Mouse (Mus musculus) stomach, postnatal 0 days (tissue): ENCODE data around the gene Pdpn.

Experiments
- CTCF ChIP-seq: IDR thresholded peaks from 2 replicates; pipeline ENCODE4 v1.5.1; 2016; ENCODE audit warnings: antibody characterized with exemption, low read depth, mild to moderate bottlenecking, moderate library complexity
- EP300 ChIP-seq: optimal IDR thresholded peaks from 2 replicates; pipeline ENCODE3; 2016; ENCODE audit warnings: antibody characterized with exemption

DNA sequence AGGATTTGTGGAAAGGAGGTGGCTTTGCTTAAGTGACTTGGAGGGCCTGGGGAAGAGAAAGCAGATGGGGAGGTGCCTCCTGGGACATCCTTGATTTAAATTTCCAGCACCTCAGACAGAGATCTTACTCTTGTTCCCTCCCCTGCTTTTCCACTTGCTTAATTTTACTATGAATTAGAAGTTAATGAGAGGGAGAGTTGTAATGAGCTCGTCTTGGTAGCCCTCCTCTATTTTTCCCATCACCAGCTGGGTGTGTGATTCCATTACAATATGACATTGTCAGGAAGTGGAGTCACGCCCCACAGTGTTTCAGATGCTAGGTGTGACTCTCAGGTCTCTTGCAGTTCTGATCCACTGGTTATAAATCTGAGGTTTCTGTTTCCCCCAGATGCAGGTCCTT lies 36.7 kb upstream of the Pdpn start:
- no peak for TF ChIP-seq CTCF
- no peak for TF ChIP-seq EP300
